Mouse (Mus musculus): ENCODE measurements around the gene Adamtsl4.
A peak's percentile ranks its signal among the peaks of the same experiment; 100 is the strongest.
"Not testable (repeated sequence)": the region's sequence is repeated elsewhere in the genome, so short reads cannot be mapped to it uniquely, and the experiment has no call there.

Adamtsl4 gene

GRCm38 (mm10) chr3:95700233-95700681 is 12.5 kb upstream of the Adamtsl4 start:
- peak; percentile 64 for DNase-seq (ENCODE audit: low spot score)

DNA sequence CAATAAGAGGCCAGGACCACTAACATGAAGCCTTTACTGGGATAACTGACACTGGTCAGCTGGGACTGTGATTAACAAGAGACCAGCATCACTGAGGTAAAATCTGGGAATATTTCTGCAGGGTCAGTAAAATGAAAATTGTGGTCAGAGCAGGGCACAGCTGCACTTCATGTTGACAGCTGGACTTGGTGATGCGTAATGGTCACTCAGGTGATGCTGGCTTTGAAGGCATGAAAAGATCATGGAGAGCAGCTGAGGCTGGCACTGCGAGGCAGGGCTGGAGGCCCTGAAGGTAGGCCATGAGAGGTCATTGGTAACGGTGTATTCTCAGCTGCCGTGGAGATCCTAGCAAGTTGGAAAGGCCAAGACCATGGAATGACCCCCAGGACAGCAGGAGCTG is 10.6 kb upstream of the Adamtsl4 start:
- DNase-seq (ENCODE audit: low spot score): no peak

GRCm38 (mm10) chr3:95696360-95696759 is 8.6 kb upstream of the Adamtsl4 start:
- DNase-seq (ENCODE audit: low spot score): no peak

GRCm38 (mm10) chr3:95695796-95696195 is 8.1 kb upstream of the Adamtsl4 start:
- no peak for DNase-seq (ENCODE audit: low spot score)

DNA sequence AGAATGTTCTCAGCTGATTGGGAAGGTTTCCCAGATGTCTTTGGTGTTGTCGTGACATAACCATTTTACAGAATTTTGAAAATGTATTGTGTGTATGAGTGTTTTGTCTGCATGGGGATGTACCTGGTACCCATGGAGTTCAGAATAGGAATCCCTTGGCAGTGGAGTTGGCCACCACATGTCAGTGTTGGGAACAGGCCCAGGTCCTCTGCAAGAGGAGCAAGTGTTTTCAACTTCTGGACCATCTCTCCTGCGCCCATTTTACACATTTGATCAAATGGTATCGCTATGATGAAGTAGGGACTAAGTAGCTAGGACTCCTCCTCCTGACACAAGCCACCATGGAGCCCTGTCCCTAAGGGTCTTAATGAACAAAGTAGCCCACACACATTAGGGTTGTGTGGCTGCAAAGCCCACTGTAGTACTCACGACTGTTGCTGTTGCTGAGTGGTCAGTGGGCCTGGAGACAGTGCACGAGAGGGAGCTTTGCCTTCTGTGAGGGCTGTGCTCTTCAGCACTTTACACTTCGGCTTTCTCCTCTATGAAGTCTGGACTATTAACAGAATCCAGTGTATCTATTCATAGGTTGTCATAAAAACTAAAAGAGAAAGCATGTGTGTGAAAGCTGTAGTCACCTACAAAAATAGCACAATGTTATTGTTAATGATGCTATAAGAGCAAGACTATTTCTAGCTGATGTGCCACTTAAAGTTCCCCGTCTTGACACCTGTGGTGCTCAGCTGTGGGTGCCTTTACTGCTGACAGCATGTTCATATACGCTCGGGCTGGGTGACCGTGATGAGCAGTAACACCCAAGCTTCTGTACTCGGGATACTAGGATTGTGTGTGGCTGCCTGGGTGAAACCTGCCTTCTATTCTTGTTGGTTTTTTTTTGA is 7.3 kb upstream of the Adamtsl4 start:
- no peak for DNase-seq (ENCODE audit: low spot score)

- DNase-seq (ENCODE audit: low spot score): no peak
Measured at GRCm38 (mm10) chr3:95693821-95694807, 6.4 kb upstream of the Adamtsl4 start.

GRCm38 (mm10) chr3:95692677-95693076 is 5.0 kb upstream of the Adamtsl4 start:
- DNase-seq (ENCODE audit: low spot score): no peak

- DNase-seq (ENCODE audit: low spot score): not testable (repeated sequence)
Measured at GRCm38 (mm10) chr3:95690552-95690951, 2.8 kb upstream of the Adamtsl4 start.

- no peak for DNase-seq (ENCODE audit: low spot score)
Measured at GRCm38 (mm10) chr3:95689940-95690339, 2.2 kb upstream of the Adamtsl4 start.

GRCm38 (mm10) chr3:95689171-95689915 is 1.6 kb upstream of the Adamtsl4 start:
- no peak for DNase-seq (ENCODE audit: low spot score)

GRCm38 (mm10) chr3:95687168-95687523 is 571 bp downstream of the Adamtsl4 start:
- DNase-seq (ENCODE audit: low spot score): no peak

DNA sequence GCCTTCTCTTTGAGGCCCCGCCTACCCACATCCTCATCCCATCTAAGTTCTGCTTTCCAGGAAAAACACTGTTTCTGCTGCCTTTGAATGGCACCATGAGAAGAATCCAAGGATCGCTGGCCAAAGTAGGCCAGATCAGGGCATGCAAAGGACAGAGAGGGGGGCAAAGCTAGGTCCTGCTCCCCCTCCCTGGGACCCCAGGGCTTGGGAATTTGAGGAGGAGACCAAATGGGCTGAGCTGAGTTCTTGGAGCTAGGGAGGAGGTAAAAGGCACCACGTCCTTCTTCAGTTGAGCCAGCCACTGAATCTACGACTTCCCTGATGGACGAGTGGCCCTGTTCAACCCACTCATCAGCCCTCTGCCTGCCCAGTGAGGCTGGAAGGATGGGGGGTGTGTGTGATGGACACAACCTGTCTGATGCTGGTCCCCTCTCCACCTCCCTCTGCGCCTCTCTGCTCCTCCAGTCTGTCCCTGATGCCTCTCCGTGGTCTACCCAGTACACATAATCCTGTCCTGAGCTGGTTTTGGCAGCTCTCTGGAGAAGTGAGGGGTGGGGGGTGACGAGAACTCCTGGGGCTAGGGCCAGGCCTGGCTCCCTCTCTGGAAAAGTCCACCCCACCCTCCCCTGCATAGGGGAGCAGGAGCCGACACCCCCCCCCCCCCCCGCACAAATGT is 1.1 kb downstream of the Adamtsl4 start:
- no peak for DNase-seq (ENCODE audit: low spot score)

- no peak for DNase-seq (ENCODE audit: low spot score)
Measured at GRCm38 (mm10) chr3:95685701-95686100, 2.0 kb downstream of the Adamtsl4 start.

DNA sequence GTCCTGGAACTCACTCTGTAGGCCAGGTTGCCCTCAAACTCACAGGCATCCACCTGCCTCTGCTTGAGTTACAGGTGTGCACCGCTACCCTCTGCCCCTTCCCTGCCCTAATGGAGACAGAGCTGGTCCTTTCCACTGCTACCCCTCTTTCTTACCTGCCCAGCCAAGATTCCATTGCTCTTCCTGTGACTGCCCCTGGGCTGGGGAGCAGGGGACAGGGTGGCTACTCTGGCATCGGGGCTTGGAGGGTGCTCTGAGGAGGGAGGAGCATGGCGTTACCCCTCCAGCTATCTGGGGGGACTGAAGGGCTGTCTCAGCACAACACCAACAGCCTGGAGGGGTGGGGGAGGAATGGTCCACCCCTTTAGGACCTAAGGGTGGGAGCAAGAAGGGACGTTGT is 2.4 kb downstream of the Adamtsl4 start:
- no peak for DNase-seq (ENCODE audit: low spot score)

GRCm38 (mm10) chr3:95684846-95685245 is 2.9 kb downstream of the Adamtsl4 start:
- no peak for DNase-seq (ENCODE audit: low spot score)

- DNase-seq (ENCODE audit: low spot score): no peak
Measured at GRCm38 (mm10) chr3:95682878-95683277, 4.8 kb downstream of the Adamtsl4 start.

- DNase-seq (ENCODE audit: low spot score): no peak
Measured at GRCm38 (mm10) chr3:95681365-95681764, 6.4 kb downstream of the Adamtsl4 start.

DNA sequence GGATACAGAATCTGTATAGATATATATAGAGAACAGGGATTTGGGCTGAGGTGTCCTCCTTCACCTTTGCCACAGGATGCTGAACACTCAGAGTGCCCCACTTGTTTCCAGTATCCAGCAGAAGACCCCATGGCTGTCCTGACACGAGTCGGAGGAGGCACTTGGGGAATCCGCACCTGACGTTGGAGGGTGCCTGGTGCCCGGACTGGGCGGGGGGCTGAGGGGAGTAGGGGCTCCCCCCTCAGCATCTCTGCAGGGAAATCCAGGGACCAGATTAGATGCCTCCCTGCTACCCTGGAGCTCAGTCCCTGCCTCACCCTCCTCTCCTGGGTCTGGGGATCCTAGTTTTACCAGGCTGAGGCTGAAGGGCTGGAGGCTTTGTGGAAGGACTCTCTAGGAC is 7.0 kb downstream of the Adamtsl4 start:
- no peak for DNase-seq (ENCODE audit: low spot score)

DNA sequence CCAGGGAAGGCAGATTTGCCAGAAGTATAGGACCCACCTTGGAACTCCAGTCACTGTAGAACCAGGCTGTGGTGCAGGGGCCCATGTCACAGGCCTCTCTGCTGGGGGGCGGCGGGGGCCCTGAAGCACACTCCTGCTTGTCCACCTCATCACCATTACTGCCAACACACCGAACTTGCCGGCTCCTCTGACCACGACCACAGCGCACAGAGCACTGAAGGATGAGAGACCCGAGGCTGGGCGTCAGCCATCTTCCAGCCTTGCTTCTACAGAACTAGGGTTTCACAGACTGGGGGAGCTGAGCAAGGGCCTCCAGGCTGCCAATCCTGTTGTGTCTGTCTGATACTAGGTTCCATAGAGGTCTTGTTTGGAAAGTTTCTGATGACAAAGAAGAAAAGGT is 8.2 kb downstream of the Adamtsl4 start:
- DNase-seq (ENCODE audit: low spot score): no peak

- DNase-seq (ENCODE audit: low spot score): no peak
Measured at GRCm38 (mm10) chr3:95677420-95678090, 10.2 kb downstream of the Adamtsl4 start.

Data from testis, postnatal 10 days (tissue).